Mouse (Mus musculus): Measurements from ENCODE around the gene Sumo3. TPM values are rescaled to one million over a fixed set of nuclear protein-coding genes. Genes with fewer than 3 reads are reported as not detected.

Sumo3 gene
- polyA plus RNA-seq, 1 experiment from 2014 or later = 326 TPM

DNA sequence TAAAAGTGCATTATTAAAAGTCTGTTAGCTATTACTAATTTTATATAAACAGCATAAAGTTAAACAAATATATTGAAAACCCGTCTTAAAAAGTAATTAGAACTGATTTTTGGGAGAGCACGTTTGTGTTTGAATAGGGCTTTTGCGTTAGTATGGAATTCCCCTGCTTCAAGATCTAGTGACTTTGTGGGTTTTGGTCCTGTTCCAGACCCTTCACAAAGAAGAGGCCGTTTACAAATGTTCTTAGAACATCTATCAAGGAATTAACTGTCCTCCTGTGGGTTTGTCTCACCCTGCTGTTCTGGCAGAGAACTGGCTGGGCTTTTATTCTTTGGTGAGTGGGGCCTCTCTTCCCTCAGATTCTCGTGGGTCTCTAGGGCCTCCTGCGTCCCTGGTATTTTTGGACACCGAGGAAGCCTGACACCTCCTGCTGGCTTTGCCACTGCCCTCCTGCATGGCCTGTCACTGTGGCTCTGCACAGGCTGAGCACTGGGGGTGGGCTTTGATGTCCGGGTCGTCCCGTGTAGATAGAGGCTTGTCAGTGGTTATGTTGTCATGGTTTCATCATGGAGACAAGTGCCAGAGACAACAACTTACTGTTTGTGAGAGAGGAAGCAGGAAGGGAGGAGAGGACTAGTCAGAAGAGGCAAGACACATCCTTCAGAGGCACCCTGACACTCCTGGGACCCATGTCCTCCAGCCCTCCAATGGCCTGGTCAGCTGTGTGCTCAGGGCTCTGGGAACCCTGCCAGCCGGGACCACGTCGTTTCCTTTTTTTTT is 28.7 kb downstream of the Sumo3 start:
- H3K27me3 ChIP-seq = no peaks in the 10 kb centered on the region
- peaks cover 15% of the 10 kb centered on the region for H3K4me1 ChIP-seq
- no peaks in the 10 kb centered on the region for H3K9me3 ChIP-seq
- H3K4me3 ChIP-seq (replicated peaks) = no peak overlapping the region
- 77% methylated on average over 13 of the region's 13 CpGs for WGBS
- no peak overlapping the region for H3K9ac ChIP-seq
- ATAC-seq (ENCODE audit: low FRiP score) = no peak
- H3K4me2 ChIP-seq = no peak overlapping the region
- H3K36me3 ChIP-seq (replicated peaks) = peaks cover 57% of the 10 kb centered on the region
- H3K27ac ChIP-seq = no peak overlapping the region

DNA sequence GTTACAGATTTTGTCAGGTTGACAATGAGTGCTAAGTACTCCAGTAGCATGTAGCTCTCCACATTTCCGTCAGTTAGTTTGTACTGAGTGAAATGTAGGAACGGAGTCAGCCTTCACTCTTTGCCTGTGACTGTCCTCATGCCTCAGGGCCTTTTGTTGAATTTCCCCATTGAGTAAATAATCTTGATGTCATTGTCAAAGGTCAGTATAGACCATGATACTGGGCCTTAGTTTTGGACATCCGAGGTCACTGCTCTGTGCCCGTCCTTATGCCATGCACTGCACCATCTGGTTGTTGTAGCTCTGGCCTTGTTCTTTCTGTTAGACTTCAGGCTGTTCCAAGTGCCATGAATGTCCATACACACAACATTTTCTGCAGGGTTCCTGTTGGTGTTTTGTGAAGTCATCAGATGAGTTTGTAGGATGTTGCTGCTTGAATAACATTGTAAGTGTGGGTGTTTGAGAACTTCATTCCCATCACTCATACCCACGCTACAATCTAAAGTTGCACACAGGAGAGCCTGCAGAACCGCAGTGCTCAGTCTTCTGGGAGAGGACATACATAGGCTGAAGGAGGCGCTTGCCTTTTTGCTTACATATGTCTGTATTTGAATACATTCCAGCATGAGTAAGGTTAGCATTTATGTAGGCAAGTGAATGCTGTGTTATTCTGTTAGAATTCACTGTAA is 30.5 kb downstream of the Sumo3 start:
- Histone ChIP-seq H3K4me1 (peaks cover 10% of the 10 kb centered on the region), H3K9ac (no peak overlapping the region), H3K4me2 (no peak overlapping the region), H3K9me3 (no peaks in the 10 kb centered on the region), H3K27ac (no peak overlapping the region), H3K36me3 (replicated peaks) (peaks cover 68% of the 10 kb centered on the region), H3K27me3 (no peaks in the 10 kb centered on the region), H3K4me3 (replicated peaks) (no peak overlapping the region)
- ATAC-seq (ENCODE audit: low FRiP score) = no peak
- WGBS = 93% methylated on average over 7 of the region's 7 CpGs

DNA sequence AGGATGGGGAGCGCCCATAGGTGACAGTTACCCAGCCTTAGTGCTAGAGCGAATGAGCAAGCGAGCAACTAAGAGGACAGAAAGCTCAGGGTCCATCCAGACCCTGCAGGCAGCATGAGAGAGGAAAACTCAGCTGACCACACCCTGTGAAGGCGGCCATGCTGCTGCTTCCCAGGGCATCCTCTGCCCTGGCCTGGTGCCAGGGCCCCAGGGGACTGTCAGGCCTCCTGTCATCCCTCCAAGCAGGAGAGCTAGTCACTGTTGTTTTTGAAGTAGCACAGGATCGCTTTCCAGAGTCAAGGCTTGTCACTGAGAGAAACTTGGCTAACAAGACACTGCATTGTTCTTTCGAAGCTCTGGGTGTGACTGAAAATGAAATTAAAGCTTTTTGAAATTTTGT is 33.1 kb downstream of the Sumo3 start:
- Histone ChIP-seq H3K36me3 (replicated peaks) (peaks cover 73% of the 10 kb centered on the region), H3K9ac (no peak overlapping the region), H3K9me3 (no peaks in the 10 kb centered on the region), H3K4me2 (no peak overlapping the region), H3K27ac (no peak overlapping the region), H3K4me3 (replicated peaks) (no peak overlapping the region), H3K27me3 (no peaks in the 10 kb centered on the region), H3K4me1 (peaks cover 9% of the 10 kb centered on the region)
- WGBS = 91% methylated on average over 6 of the region's 6 CpGs
- no peak for ATAC-seq (ENCODE audit: low FRiP score)

DNA sequence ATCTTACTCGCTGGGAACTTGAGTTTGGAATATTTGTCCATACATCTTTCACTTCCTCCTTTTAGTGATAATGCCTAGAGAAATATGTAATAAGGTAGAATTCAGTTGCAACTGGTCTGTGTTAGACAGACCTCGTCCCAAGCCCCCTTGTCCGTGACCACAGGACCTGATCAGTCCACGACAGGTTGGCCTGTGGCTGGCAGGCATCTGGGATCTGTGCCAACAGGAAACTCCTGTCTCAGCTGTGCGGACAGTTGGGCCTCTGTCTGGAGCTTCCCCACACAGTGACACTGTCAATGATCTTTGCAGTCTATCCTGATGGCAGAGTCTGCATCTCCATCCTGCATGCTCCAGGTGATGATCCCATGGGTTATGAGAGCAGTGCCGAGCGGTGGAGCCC is 37.3 kb downstream of the Sumo3 start:
- H3K9ac ChIP-seq = no peak overlapping the region
- H3K4me3 ChIP-seq (replicated peaks) = no peak overlapping the region
- 93% methylated on average over 7 of the region's 7 CpGs for WGBS
- no peaks in the 10 kb centered on the region for H3K9me3 ChIP-seq
- no peak overlapping the region for H3K27ac ChIP-seq
- H3K4me2 ChIP-seq = no peak overlapping the region
- H3K4me1 ChIP-seq = peaks cover 4% of the 10 kb centered on the region; the same call in 1 of the 2 replicates
- H3K27me3 ChIP-seq = no peaks in the 10 kb centered on the region
- no peak for ATAC-seq (ENCODE audit: low FRiP score)
- peaks cover 78% of the 10 kb centered on the region for H3K36me3 ChIP-seq (replicated peaks)

DNA sequence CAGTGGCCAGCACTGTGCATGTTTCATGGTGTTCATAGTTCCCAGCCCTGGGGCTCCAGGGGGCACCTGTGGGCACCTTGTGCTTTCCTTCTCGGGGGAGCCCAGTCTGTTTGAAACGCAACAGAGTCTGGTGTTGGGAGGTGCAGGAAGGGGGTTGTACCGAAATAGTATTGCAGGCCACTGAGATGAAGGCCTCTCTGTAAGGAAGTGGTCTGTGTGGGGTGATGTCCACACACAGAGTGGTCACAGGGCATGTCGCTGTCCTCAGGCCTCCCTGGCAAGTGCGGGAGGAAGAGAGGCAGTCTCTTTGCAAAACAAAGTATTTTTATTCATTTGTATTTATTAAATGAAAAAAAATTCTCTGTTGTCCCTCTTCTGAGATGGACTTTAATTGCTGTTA is 39.7 kb downstream of the Sumo3 start:
- no peaks in the 10 kb centered on the region for H3K9me3 ChIP-seq
- H3K36me3 ChIP-seq (replicated peaks) = peaks cover 63% of the 10 kb centered on the region
- WGBS = 92% methylated on average over 5 of the region's 5 CpGs
- no peaks in the 10 kb centered on the region for H3K4me1 ChIP-seq
- H3K4me3 ChIP-seq (replicated peaks) = no peak overlapping the region
- no peaks in the 10 kb centered on the region for H3K27me3 ChIP-seq
- ATAC-seq (ENCODE audit: low FRiP score) = no peak
- no peak overlapping the region for H3K27ac ChIP-seq
- no peak overlapping the region for H3K9ac ChIP-seq
- H3K4me2 ChIP-seq = no peak overlapping the region

DNA sequence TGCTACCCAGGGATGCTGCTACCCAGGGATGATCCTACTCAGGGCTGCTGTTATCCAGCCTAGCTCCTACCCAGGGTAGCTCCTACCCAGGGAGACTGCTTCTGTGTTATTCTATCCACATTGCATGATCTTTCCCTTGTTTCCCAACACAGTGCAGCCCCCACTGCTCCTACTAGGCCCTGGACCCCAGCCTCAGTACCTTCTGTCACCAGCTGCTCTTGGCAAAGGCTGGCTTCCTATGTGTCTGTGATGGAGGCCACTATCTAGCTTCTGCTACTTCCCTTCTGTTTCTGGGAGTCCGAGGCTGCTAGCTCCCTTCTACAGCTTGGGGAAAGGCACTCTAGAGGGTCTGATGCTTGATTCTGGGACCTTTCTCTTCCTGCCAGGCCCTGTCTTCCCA is 41.6 kb downstream of the Sumo3 start:
- 79% methylated on average over 1 of the region's 1 CpGs for WGBS

DNA sequence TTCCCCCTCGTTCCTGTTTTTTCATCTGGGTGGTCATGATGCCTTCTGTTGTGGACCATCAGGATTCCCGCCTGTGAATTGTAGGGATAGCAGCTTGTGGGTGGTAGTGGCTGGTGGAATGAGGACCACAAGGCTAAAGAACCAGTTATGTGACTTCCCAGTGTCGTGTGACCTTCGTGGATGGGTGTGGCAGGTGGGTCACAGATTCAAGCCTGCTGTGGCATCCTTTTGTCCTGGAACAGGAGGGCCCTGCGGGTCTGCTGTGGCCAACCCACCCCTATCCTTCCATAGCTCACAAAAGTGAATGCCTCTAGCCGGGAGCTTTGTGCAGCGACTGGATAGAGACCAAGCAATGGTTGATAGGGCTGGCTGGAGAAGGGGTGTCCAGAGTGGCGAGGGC is 42.0 kb downstream of the Sumo3 start:
- H3K27ac ChIP-seq = no peak overlapping the region
- no peak overlapping the region for H3K9ac ChIP-seq
- H3K9me3 ChIP-seq = no peaks in the 10 kb centered on the region
- peaks cover 41% of the 10 kb centered on the region for H3K36me3 ChIP-seq (replicated peaks)
- no peak overlapping the region for H3K4me3 ChIP-seq (replicated peaks)
- no peaks in the 10 kb centered on the region for H3K4me1 ChIP-seq
- no peaks in the 10 kb centered on the region for H3K27me3 ChIP-seq
- H3K4me2 ChIP-seq = no peak overlapping the region
- 88% methylated on average over 8 of the region's 8 CpGs for WGBS
- no peak for ATAC-seq (ENCODE audit: low FRiP score)

More for the DNA sequence above, 41.6 kb downstream of the Sumo3 start:
- no peaks in the 10 kb centered on the region for H3K9me3 ChIP-seq
- ATAC-seq (ENCODE audit: low FRiP score) = no peak
- H3K27me3 ChIP-seq = no peaks in the 10 kb centered on the region
- H3K4me3 ChIP-seq (replicated peaks) = no peak overlapping the region
- H3K27ac ChIP-seq = no peak overlapping the region
- peaks cover 44% of the 10 kb centered on the region for H3K36me3 ChIP-seq (replicated peaks)
- no peaks in the 10 kb centered on the region for H3K4me1 ChIP-seq
- no peak overlapping the region for H3K4me2 ChIP-seq
- H3K9ac ChIP-seq = no peak overlapping the region

DNA sequence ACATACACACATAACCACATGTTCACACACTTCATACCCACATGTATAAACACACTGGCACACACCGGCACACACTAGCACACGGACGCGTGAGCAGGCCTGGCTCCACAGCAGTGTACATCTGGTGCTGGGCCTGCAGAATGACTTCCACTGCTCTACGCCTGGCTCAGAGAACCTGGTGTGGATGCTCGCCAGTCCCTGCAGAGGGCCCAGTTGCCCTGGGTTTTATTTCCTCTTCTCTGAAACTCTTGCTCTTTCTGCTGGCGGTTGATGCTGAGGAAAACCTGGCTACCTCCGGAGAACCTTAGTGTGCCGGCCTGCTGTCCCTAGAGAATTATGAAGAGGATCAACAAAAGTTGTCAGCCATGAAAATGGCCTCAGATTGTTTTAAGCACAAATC is 46.1 kb downstream of the Sumo3 start:
- H3K9ac ChIP-seq = no peak overlapping the region
- no peaks in the 10 kb centered on the region for H3K27me3 ChIP-seq
- no peak overlapping the region for H3K4me2 ChIP-seq
- H3K36me3 ChIP-seq (replicated peaks) = no peaks in the 10 kb centered on the region
- WGBS = 89% methylated on average over 9 of the region's 9 CpGs
- H3K4me3 ChIP-seq (replicated peaks) = no peak overlapping the region
- no peak overlapping the region for H3K27ac ChIP-seq
- H3K4me1 ChIP-seq = no peaks in the 10 kb centered on the region
- H3K9me3 ChIP-seq = no peaks in the 10 kb centered on the region
- no peak for ATAC-seq (ENCODE audit: low FRiP score)

DNA sequence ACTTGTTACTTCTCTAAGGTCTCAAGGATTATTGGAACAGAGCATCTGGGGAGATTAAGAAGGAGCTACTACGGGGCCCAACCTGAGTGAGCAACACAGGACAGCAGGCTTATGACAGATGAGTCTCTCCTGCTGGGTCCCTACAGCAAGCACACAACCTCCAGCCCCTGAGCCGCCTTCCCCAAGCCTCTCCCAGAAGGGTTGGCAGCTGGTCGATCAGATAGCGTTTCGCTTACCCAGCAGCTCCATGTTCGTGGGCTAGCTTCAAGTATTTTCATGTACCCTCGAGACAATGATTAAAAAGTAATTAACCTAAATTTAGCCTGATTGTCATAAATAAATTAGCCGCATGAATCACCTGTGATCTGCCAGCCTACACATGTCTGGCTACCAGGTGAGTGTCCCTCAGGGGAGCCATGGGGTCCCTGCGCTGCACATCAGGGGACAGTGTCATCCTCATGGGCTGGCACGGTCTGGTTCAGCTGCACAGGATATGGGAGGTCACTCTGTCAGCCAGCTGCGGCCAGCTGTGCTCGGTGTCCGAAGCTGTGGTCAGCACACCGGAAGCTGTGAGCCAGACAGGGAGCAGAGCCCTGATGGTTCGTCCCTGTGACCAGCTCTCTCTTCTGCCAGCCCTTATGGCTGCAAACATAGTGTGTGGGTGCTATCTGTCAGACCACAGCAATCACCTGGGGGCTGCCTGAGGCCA is 52.5 kb downstream of the Sumo3 start:
- Histone ChIP-seq H3K36me3 (replicated peaks) (no peaks in the 10 kb centered on the region), H3K27me3 (no peaks in the 10 kb centered on the region), H3K4me3 (replicated peaks) (no peak overlapping the region), H3K4me1 (no peaks in the 10 kb centered on the region), H3K27ac (no peak overlapping the region), H3K9ac (no peak overlapping the region), H3K9me3 (no peaks in the 10 kb centered on the region), H3K4me2 (no peak overlapping the region)
- 81% methylated on average over 15 of the region's 15 CpGs for WGBS
- no peak for ATAC-seq (ENCODE audit: low FRiP score)

DNA sequence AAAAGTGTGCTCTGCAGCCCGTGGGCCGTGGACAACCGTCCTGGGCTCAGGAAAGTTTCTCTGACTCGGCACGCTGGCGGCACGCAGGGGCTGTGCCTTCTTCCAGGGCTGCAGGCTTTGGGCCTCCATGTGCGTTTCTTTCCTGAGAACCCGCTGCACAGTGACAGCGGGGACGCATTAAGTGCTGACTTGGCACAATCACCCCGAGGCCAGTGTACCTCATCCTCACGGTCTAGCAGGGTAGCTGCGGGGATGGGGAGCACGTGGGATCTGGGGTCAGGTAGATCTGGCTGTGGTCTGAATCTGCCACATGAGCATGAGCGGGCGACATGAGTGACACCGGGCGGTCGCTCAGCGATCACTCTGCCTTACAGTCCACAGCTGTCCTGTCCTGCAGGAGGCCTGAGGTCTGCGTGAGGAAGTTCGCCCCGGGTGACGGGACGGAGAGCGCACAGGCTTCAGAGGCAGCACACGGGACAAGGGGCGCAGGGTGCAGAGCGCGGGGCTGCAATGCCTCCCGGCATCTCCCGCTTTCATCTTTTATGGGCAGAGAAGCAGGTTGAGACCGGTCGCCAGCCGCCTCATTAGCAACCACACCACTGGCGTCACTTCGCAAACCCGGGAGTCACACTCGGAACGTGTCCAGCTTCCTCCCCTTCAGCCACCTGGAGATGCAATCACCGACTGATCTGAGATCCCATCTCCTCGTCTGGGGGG is 58.2 kb downstream of the Sumo3 start:
- H3K4me2 ChIP-seq = no peak overlapping the region
- H3K9ac ChIP-seq = no peak overlapping the region
- 63% methylated on average over 43 of the region's 43 CpGs for WGBS
- H3K9me3 ChIP-seq = no peaks in the 10 kb centered on the region
- no peak overlapping the region for H3K27ac ChIP-seq
- H3K36me3 ChIP-seq (replicated peaks) = no peaks in the 10 kb centered on the region
- ATAC-seq (ENCODE audit: low FRiP score) = no peak
- H3K27me3 ChIP-seq = no peaks in the 10 kb centered on the region
- H3K4me3 ChIP-seq (replicated peaks) = no peak overlapping the region
- no peaks in the 10 kb centered on the region for H3K4me1 ChIP-seq

DNA sequence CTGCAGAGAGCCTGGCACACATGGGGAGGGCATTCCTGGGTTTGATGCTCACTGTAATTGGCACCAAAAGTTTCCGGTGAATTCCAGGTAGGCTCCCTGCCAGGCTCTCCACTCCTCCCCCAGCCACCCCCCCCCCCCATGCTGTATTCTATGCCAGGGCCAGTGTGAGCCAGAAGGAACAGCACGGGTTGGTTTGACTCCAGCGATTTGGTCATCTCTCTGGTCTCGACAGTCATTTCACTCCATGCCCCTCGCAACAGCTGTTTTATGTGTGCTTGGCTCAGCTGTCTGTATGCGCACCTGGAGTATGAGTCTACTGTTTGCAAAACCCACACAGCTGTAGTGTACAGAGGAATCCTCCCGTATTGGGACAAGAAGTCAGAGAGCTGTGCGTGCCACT is 60.4 kb downstream of the Sumo3 start:
- H3K4me3 ChIP-seq (replicated peaks) = no peak overlapping the region
- H3K9ac ChIP-seq = no peak overlapping the region
- H3K9me3 ChIP-seq = no peaks in the 10 kb centered on the region
- H3K27me3 ChIP-seq = no peaks in the 10 kb centered on the region
- no peaks in the 10 kb centered on the region for H3K4me1 ChIP-seq
- WGBS = 87% methylated on average over 8 of the region's 8 CpGs
- no peaks in the 10 kb centered on the region for H3K36me3 ChIP-seq (replicated peaks)
- ATAC-seq (ENCODE audit: low FRiP score) = no peak
- no peak overlapping the region for H3K4me2 ChIP-seq
- H3K27ac ChIP-seq = no peak overlapping the region

DNA sequence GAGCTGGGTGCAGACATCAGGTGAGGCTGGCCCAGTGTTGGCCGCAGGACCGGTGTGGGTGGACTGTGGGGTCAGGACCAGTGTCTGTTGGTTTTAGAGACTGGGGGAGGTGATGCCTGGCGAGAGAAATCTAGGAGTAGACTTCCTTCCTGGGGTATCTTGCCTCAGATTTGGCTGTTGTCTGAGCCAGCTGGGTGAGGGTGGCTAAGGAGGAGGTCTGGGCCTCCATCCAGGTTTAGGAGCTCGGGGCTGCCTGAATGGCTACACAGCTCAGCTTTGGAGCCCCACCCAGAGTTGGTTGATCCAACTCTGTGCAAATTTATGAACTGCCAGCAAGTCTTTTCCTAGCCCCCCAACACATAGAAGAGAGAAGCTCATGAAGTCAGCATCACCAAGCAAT is 61.5 kb downstream of the Sumo3 start:
- 89% methylated on average over 4 of the region's 4 CpGs for WGBS
- ATAC-seq (ENCODE audit: low FRiP score) = no peak
- no peak overlapping the region for H3K4me2 ChIP-seq

More for the DNA sequence above, 61.5 kb downstream of the Sumo3 start:
- Histone ChIP-seq H3K36me3 (replicated peaks) (no peaks in the 10 kb centered on the region), H3K4me1 (no peaks in the 10 kb centered on the region), H3K9me3 (no peaks in the 10 kb centered on the region), H3K9ac (no peak overlapping the region), H3K27me3 (no peaks in the 10 kb centered on the region), H3K27ac (no peak overlapping the region), H3K4me3 (replicated peaks) (no peak overlapping the region)

All from forebrain, embryonic 12.5 days (tissue).